Mouse (Mus musculus): ENCODE measurements at regions not wholly inside any gene's neighbourhood (a gene's known extent, or its start where the extent isn't known, plus 50 kb on each side); places are given as distances from the start of the nearest gene placed in this dataset.
"Not testable (repeated sequence)": the region's sequence is repeated elsewhere in the genome, so short reads cannot be mapped to it uniquely, and the experiment has no call there.

DNA sequence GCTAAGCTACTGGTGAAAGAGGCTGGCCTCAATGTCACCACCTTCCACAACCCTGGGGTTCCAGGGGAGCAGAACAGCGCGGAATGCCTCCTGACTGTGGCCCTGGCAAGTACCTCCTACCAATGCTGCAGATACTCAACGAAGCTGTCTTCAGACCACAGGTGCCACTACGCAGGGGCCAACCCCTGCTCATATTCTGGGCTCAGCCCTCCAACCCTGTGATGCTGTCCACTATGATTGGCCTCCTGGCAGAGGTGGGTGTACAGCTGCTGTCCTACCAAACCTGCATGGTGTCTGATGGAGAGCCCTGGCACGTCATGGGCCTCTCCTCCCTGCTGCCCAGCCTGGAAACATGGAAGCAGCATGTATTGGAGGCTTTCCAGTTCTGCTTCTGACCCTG lies 150.9 kb upstream of the Gria3 start:
- not testable (repeated sequence) for TF ChIP-seq CTCF, EP300 (IDR thresholded peaks at IDR 0.05; ENCODE audit: low read depth)
